Mouse (Mus musculus) hindbrain, embryonic 15.5 days (tissue): ENCODE data around the gene 2300009A05Rik. TPM values are rescaled to one million over a fixed set of nuclear protein-coding genes. Genes with fewer than 3 reads are reported as not detected.

Experiments
- polyA plus RNA-seq: library from polyadenylated mRNA; unstranded; fragments of >200 nt; fragmentation: Nextera tagmentation; extraction: Ambion mirVana; gene quantifications from 2 replicates; pipeline ENCODE4 v1.2.1, GENCODE M21; 2015

2300009A05Rik gene
- polyA plus RNA-seq, 1 experiment from 2014 or later: 70.0 TPM

Other genes with a start within 250 kb of the 2300009A05Rik start
- 32.1 and 35.1 TPM in 2 replicates for gene Map2k5, start 21.3 kb downstream of the 2300009A05Rik start, polyA plus RNA-seq
- 0.13 and 0.22 TPM in 2 replicates for gene Iqch, start 203.2 kb upstream of the 2300009A05Rik start, polyA plus RNA-seq
- 61.5 and 64.0 TPM in 2 replicates for gene Aagab, start 203.4 kb upstream of the 2300009A05Rik start, polyA plus RNA-seq